Mouse (Mus musculus): ENCODE data around the gene Cdk15.

GRCm38 (mm10) chr1:59321076-59321879 lies 64.6 kb downstream of the Cdk15 start:
- TF ChIP-seq CTCF (IDR thresholded peaks at IDR 0.05; ENCODE audit: low read depth, low read length) = no peak
- TF ChIP-seq GATA1 (IDR thresholded peaks at IDR 0.05; ENCODE audit: borderline replicate concordance, low read length) = no peak
- no peak for TF ChIP-seq TAL1 (conservative IDR thresholded peaks at IDR 0.05; ENCODE audit: low read depth, low read length)
- no peak for TF ChIP-seq POLR2AphosphoS5 (IDR thresholded peaks at IDR 0.05; ENCODE audit: insufficient replicate concordance, low read depth, low read length)
